ENCODE assay signal across 14 mouse cellular contexts in the genomic region with DNA sequence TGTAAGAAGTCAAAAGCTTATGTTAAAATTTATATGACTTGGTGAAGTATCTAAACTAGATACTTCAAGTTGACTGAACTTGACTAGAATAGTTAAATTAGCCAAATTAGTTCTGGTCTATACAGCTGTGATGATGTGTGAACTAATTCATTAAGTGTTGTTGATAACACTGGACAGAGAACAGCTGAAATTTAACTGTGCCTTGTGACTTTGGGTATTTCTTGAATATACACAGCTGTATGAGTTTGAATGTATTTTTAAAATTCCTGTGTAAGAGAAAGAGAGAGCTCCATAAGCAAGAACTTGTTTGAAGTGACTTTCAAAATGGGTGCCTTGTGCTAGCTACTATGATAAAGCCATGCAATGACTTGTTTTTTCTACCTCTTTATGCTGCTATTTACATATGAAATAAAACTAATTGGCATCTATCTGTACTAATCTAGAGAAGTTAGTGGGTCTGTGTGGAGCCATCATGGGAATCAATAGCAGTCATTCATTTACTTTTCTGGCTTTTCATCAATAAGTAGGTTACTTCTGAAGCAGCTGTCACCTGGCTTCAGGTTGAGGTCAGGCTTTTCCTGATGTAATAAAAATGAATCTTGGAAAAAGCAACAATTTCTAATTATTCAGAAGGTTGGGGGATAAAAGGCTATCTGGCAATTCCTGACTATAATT.
"Had no signal": no experiment of that assay in that cellular context is flagged by ENCODE, and none has a peak within 500 bp of the region (broad histone marks: within the 10 kb centered on the region; RNA-seq: fewer than 3 reads in every experiment).

No protein-coding gene starts in this region.

- H3K4me3 ChIP-seq: limb, embryonic 10.5 days; lung, embryonic 15.5 days; megakaryocyte, embryonic 14.5 days; midbrain, embryonic 15.5 days; neural tube, embryonic 12.5 days had no signal

- DNase-seq: kidney, adult 11 months; kidney, adult 9 months; kidney, postnatal 36 days; thymus, postnatal 14 days had no signal

- H3K9me3 ChIP-seq: limb, embryonic 10.5 days; lung, embryonic 15.5 days; megakaryocyte, embryonic 14.5 days; midbrain, embryonic 15.5 days; neural tube, embryonic 12.5 days had no signal

- ATAC-seq: midbrain, embryonic 15.5 days had no signal

- H3K9ac ChIP-seq: liver, embryonic 14.5 days; lung, embryonic 15.5 days; midbrain, embryonic 15.5 days; neural tube, embryonic 12.5 days had no signal

- H3K27me3 ChIP-seq: lung, embryonic 15.5 days; megakaryocyte, embryonic 14.5 days; midbrain, embryonic 15.5 days; neural tube, embryonic 12.5 days had no signal

- H3K27ac ChIP-seq: kidney, postnatal 0 days; limb, embryonic 10.5 days; liver, embryonic 14.5 days; lung, embryonic 15.5 days; macrophage; midbrain, embryonic 15.5 days; neural tube, embryonic 12.5 days; stomach, postnatal 0 days had no signal

- H3K4me2 ChIP-seq: lung, embryonic 15.5 days; midbrain, embryonic 11.5 days; midbrain, embryonic 15.5 days had no signal

- H3K36me3 ChIP-seq: midbrain, embryonic 15.5 days had no signal
